Mouse (Mus musculus) neural tube, embryonic 14.5 days (tissue): Measurements from ENCODE around the gene Olfr1012. TPM values are rescaled to one million over a fixed set of nuclear protein-coding genes. Genes with fewer than 3 reads are reported as not detected.

Experiments used
- ATAC-seq: fragments of 200-750 bp; cut with Nextera tagmentation; 2 replicates; pipeline ENCODE4 v1.8.0; 2017; ENCODE audit warnings: low read depth, mild to moderate bottlenecking, moderate TSS enrichment, moderate library complexity
- H3K27ac ChIP-seq: fragments of 300-500 bp; sonication (generic); 2 replicates; pipeline ENCODE4 v1.5.1; 2014; ENCODE audit warnings: low read depth, mild to moderate bottlenecking, control low read depth, low read length, moderate library complexity, mixed read lengths
- H3K27me3 ChIP-seq: fragments of 300-500 bp; sonication (generic); 2 replicates; pipeline ENCODE4 v1.6.1; 2014; ENCODE audit warnings: low read length; ENCODE audit not compliant: control insufficient read depth, insufficient read depth
- H3K36me3 ChIP-seq: fragments of 300-500 bp; sonication (generic); 2 replicates; pipeline ENCODE4 v1.6.1; 2014; ENCODE audit warnings: low read length, mixed read lengths; ENCODE audit not compliant: control insufficient read depth, insufficient read depth
- H3K4me1 ChIP-seq: fragments of 300-500 bp; sonication (generic); 2 replicates; pipeline ENCODE4 v1.6.1; 2014; ENCODE audit warnings: low read length; ENCODE audit not compliant: control insufficient read depth, insufficient read depth
- H3K4me2 ChIP-seq: fragments of 300-500 bp; sonication (generic); 2 replicates; pipeline ENCODE4 v1.6.1; 2014; ENCODE audit warnings: mild to moderate bottlenecking, low read depth, low read length, control low read depth
- H3K4me3 ChIP-seq: fragments of 300-500 bp; sonication (generic); 2 replicates; pipeline ENCODE4 v1.5.1; 2014; ENCODE audit warnings: low read depth, low read length, control low read depth, mixed read lengths
- H3K9ac ChIP-seq: fragments of 300-500 bp; sonication (generic); replicated peaks from 2 replicates; pipeline ENCODE4 v1.6.1; 2014; ENCODE audit warnings: low read depth, mild to moderate bottlenecking, control low read depth, low read length, mixed read lengths
- H3K9me3 ChIP-seq: fragments of 300-500 bp; sonication (generic); 2 replicates; pipeline ENCODE4 v1.6.1; 2016; ENCODE audit warnings: low read length; ENCODE audit not compliant: control insufficient read depth
- WGBS: fragments of 180-500 bp; shearing (Covaris S2); extraction: QIAGEN DNeasy Blood & Tissue Kit; methylation state at CpG from one replicate; pipeline ENCODE4 v1.1.7; 2014; 5-methylcytosine and 5-hydroxymethylcytosine counted together
- polyA plus RNA-seq: library from polyadenylated mRNA; unstranded; fragments of >200 nt; fragmentation: Nextera tagmentation; extraction: Ambion mirVana; gene quantifications from 2 replicates; pipeline ENCODE4 v1.2.1, GENCODE M21; 2014

Olfr1012 gene
- polyA plus RNA-seq, result not detected in 2 replicates

- Histone ChIP-seq H3K4me3 (no peak within 1 kb of the TSS), H3K9me3 (no peaks in the 10 kb centered on the region), H3K4me2 (no peak within 1 kb of the TSS), H3K27ac (no peak within 1 kb of the TSS), H3K9ac (no peak within 1 kb of the TSS), H3K27me3 (no peaks in the 10 kb centered on the region), H3K4me1 (no peaks in the 10 kb centered on the region), H3K36me3 (no peaks in the 10 kb centered on the region)
- WGBS, result 64% methylated on average over 1 of the region's 1 CpGs
- ATAC-seq, result no peak
These were observed at the start of gene Olfr1012 for GRCm38 (mm10) chr2:85762666-85763065. TSS of gene Olfr1012 (minus strand) at chr2:85762766.

GRCm38 (mm10) chr2:85804501-85804900 lies 41.9 kb upstream of the Olfr1012 start:
- Histone ChIP-seq H3K4me1 (no peaks in the 10 kb centered on the region), H3K4me3 (no peak overlapping the region), H3K9me3 (no peaks in the 10 kb centered on the region), H3K27me3 (no peaks in the 10 kb centered on the region), H3K36me3 (no peaks in the 10 kb centered on the region), H3K27ac (no peak overlapping the region), H3K4me2 (no peak overlapping the region), H3K9ac (no peak overlapping the region)
- no peak for ATAC-seq
- WGBS, result 87% methylated on average over 4 of the region's 4 CpGs

GRCm38 (mm10) chr2:85802444-85802843 lies 39.9 kb upstream of the Olfr1012 start, which contains the start of gene Olfr1016:
TSS of gene Olfr1016 (minus strand) at chr2:85802544.
- Histone ChIP-seq H3K9ac (no peak within 1 kb of the TSS), H3K9me3 (no peaks in the 10 kb centered on the region), H3K27me3 (no peaks in the 10 kb centered on the region), H3K36me3 (no peaks in the 10 kb centered on the region), H3K4me3 (no peak within 1 kb of the TSS), H3K4me1 (no peaks in the 10 kb centered on the region), H3K4me2 (no peak within 1 kb of the TSS), H3K27ac (no peak within 1 kb of the TSS)
- WGBS, result 95% methylated on average over 2 of the region's 2 CpGs
- ATAC-seq, result no peak

GRCm38 (mm10) chr2:85792331-85792730 lies 29.8 kb upstream of the Olfr1012 start:
- ATAC-seq, result no peak
- H3K36me3 ChIP-seq, result no peaks in the 10 kb centered on the region
- no peaks in the 10 kb centered on the region for H3K9me3 ChIP-seq
- no peak overlapping the region for H3K4me2 ChIP-seq
- no peak overlapping the region for H3K27ac ChIP-seq
- H3K4me3 ChIP-seq, result no peak overlapping the region
- H3K27me3 ChIP-seq, result no peaks in the 10 kb centered on the region
- no peaks in the 10 kb centered on the region for H3K4me1 ChIP-seq
- H3K9ac ChIP-seq, result no peak overlapping the region
- 58% methylated on average over 2 of the region's 2 CpGs for WGBS

GRCm38 (mm10) chr2:85781717-85782116 lies 19.2 kb upstream of the Olfr1012 start, which contains the start of gene Olfr1015:
TSS of gene Olfr1015 (plus strand) at chr2:85782017.
- Histone ChIP-seq H3K27me3 (no peaks in the 10 kb centered on the region), H3K36me3 (no peaks in the 10 kb centered on the region), H3K4me2 (no peak within 1 kb of the TSS), H3K4me1 (no peaks in the 10 kb centered on the region), H3K27ac (no peak within 1 kb of the TSS), H3K9me3 (no peaks in the 10 kb centered on the region), H3K9ac (no peak within 1 kb of the TSS), H3K4me3 (no peak within 1 kb of the TSS)
- no peak for ATAC-seq

- H3K4me2 ChIP-seq, result no peak within 1 kb of the TSS
- no peaks in the 10 kb centered on the region for H3K9me3 ChIP-seq
- no peaks in the 10 kb centered on the region for H3K27me3 ChIP-seq
- no peak for ATAC-seq
- no peak within 1 kb of the TSS for H3K27ac ChIP-seq
- H3K9ac ChIP-seq, result no peak within 1 kb of the TSS
- H3K4me1 ChIP-seq, result no peaks in the 10 kb centered on the region
- no peak within 1 kb of the TSS for H3K4me3 ChIP-seq
- no peaks in the 10 kb centered on the region for H3K36me3 ChIP-seq
These were observed 9.8 kb upstream of the Olfr1012 start, which contains the start of gene Olfr1014 for GRCm38 (mm10) chr2:85772413-85772812. TSS of gene Olfr1014 (plus strand) at chr2:85772713.

- Histone ChIP-seq H3K4me3 (no peak within 1 kb of the TSS), H3K4me2 (no peak within 1 kb of the TSS), H3K27me3 (no peaks in the 10 kb centered on the region), H3K9ac (no peak within 1 kb of the TSS), H3K27ac (no peak within 1 kb of the TSS), H3K4me1 (no peaks in the 10 kb centered on the region), H3K36me3 (no peaks in the 10 kb centered on the region), H3K9me3 (no peaks in the 10 kb centered on the region)
- ATAC-seq, result no peak
These were observed 4.2 kb upstream of the Olfr1012 start, which contains the start of gene Olfr1013 for GRCm38 (mm10) chr2:85766798-85767197. TSS of gene Olfr1013 (plus strand) at chr2:85767098.

- Histone ChIP-seq H3K36me3 (no peaks in the 10 kb centered on the region), H3K4me2 (no peak overlapping the region), H3K9me3 (no peaks in the 10 kb centered on the region), H3K9ac (no peak overlapping the region), H3K4me3 (no peak overlapping the region), H3K4me1 (no peaks in the 10 kb centered on the region), H3K27me3 (no peaks in the 10 kb centered on the region), H3K27ac (no peak overlapping the region)
- WGBS, result 79% methylated on average over 4 of the region's 4 CpGs
- ATAC-seq, result no peak
These were observed 8.7 kb downstream of the Olfr1012 start for GRCm38 (mm10) chr2:85753822-85754221.

GRCm38 (mm10) chr2:85725793-85726192 lies 36.8 kb downstream of the Olfr1012 start:
- 15% methylated on average over 3 of the region's 3 CpGs for WGBS
- H3K27ac ChIP-seq, result no peak overlapping the region
- no peak overlapping the region for H3K4me2 ChIP-seq
- no peaks in the 10 kb centered on the region for H3K27me3 ChIP-seq
- no peaks in the 10 kb centered on the region for H3K4me1 ChIP-seq
- H3K36me3 ChIP-seq, result no peaks in the 10 kb centered on the region
- H3K4me3 ChIP-seq, result no peak overlapping the region
- 0 out of 2 replicates have a peak, but pooled peaks have one; percentile 51 for ATAC-seq
- H3K9me3 ChIP-seq, result no peaks in the 10 kb centered on the region
- H3K9ac ChIP-seq, result no peak overlapping the region
